Mouse (Mus musculus): Measurements from ENCODE around the gene Sall2.
"Not testable (repeated sequence)": the region's sequence is repeated elsewhere in the genome, so short reads cannot be mapped to it uniquely, and the experiment has no call there.

The Sall2 gene

GRCm38 (mm10) chr14:52327910-52328812 lies at the start of gene Sall2:
Sall2 (minus strand) TSS chr14:52328762.
- no peak for DNase-seq

DNA sequence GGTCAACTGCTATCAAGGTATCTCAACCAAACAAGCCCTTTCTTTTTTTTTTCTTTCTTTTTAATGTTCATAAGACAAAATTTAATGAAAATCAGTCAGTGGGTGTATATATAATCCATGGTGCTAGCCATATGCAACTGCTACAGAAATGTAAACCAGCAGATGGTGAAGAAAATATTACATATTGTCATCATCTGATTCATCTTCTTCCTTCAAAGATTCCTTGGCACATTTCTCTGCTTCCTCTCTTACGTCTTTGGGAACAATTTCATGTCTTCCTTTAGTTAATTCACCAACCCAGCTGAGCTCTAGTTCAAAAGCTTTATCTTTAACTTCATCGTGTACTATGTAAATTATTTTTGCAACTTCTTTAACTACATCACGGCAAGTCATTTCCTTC lies 40.2 kb upstream of the Sall2 start:
- DNase-seq, result no peak

GRCm38 (mm10) chr14:52356308-52356707 lies 27.7 kb upstream of the Sall2 start, which contains the start of gene Olfr1513:
Olfr1513 (minus strand) TSS chr14:52356408.
- no peak for DNase-seq

DNA sequence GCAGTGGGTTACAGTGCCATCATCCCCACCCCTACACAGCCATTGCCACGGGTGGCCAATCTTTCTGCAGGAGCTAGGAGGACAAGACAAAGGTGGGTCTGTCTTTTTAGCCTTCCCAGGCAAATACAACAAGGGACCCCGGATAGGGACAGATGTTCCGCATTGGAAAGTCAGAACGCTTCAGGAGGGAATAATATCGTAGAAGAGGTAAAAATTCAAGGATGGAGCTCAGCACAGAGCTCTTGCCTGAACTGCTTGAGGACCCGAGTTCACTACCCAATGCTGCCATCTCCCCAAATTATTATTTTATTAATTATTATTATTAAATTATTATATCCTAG lies 10.9 kb upstream of the Sall2 start:
- no peak for DNase-seq

- peak; percentile 62 for DNase-seq
Measured at GRCm38 (mm10) chr14:52338751-52339511, 10.4 kb upstream of the Sall2 start.

- DNase-seq, result no peak
Measured at GRCm38 (mm10) chr14:52332171-52332570, 3.6 kb upstream of the Sall2 start.

GRCm38 (mm10) chr14:52331069-52331750 lies 2.6 kb upstream of the Sall2 start:
- no peak for DNase-seq

DNA sequence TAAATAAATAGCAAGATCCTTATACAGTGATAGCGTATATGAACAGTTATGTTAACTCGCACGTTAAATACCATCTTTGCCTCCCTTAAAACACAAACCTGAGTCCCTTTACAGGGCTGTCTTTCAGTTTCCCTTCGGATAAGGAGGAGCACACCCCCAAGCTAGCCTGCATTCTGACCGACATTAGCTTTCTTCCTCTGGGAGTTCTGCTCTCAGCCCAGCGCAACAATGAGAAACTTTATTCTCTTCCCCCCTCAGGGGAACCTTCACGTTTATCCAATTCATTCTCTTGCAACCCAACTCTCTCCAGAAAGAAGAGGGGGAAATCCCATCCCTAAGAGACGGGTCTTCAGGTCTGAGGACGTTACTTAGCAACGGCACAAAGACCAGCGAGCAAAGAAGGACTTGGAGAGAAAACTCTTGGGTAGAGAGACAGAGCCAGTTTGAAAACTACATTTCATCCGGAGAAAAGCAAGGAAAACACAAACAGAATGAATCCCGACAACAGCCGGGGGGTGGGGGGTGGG lies 1.1 kb downstream of the Sall2 start:
- no peak for DNase-seq

DNA sequence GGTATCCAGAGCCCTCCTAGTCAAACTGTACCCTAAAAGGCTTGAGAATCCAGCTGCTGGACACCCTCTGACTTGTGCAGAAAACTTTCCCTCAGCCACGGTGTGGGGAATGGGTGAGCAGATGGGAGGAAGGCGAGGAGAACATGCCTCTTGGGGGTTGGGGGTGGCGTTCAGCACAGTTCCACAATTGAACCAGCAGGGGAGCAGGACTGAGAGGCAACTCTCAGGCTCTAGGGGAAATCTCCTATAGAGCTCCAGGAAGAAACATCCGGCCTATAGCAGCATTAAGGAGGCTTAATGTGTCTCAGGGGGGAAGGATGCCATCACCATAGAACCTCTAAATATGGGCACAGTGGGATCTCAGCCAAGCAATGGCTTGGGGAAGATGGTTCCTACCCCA lies 2.7 kb downstream of the Sall2 start:
- peak; percentile 39 for DNase-seq

GRCm38 (mm10) chr14:52319361-52319760 lies 9.2 kb downstream of the Sall2 start:
- no peak for DNase-seq

- DNase-seq, result no peak
Measured at GRCm38 (mm10) chr14:52316441-52317225, 11.9 kb downstream of the Sall2 start.

GRCm38 (mm10) chr14:52315792-52316440 lies 12.6 kb downstream of the Sall2 start:
- peak; percentile 85 for DNase-seq

- DNase-seq, result no peak
Measured at GRCm38 (mm10) chr14:52315283-52315780, 13.2 kb downstream of the Sall2 start.

GRCm38 (mm10) chr14:52314808-52315150 lies 13.8 kb downstream of the Sall2 start:
- peak; percentile 41 for DNase-seq

DNA sequence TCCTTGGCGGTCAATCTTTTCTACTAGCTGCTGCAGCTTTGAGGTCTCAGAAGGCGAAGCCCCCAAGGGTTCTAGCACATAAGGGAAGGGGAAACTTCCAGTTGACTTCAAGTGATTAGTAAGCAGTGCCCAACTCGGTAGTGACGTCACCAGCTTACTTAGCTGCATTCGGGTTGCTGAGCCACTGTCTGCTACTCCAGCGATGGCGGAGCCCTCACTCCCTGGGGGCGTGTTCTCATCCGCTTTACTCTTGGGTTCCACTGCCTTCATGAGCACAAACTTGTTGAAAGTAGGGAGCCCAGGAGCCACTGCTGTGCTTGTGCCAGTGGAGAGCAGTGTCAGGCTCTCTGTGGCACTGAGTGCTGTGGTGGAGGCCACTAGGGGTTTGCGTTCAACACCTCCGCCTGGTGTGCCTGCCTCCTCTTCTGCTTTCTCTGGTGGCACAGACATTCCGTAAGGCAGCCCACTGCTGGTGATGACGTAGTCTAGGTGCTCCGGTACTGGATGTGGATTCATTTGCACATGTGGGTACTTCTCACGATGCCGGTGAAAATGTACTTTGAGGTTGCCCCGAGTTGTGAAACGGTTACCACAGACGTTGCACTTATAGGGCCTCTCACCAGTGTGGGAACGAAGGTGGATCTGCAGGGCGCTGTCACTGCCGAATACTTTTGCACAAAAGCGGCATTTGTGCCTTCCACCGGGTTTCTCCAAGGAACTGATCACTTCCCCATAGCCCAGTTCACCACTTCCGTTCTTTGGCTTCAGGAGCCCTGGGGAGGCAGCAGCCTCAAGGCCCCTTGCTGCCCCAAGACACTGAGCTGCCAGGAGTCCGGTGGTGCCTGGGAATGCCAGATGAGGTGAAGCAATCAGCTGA lies 14.4 kb downstream of the Sall2 start:
- no peak for DNase-seq

DNA sequence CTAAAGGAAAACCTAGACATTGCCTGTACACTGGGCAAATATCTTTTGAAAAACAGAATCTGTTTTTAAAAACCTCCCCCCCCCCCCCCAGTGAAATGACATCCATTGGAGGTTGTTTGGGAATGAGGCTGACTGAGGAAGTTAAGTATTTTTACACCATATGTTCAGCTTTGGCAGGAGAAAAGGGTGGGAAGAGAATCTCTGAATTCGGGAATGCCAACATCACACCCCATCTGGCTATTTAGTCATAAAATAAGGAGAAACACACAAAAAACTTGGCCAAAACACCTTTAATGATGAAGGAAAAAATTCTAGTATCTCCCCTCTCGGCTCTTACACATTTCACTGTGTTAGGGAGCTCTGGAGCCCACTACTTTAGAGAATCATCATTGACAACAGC lies 17.7 kb downstream of the Sall2 start:
- no peak for DNase-seq

DNA sequence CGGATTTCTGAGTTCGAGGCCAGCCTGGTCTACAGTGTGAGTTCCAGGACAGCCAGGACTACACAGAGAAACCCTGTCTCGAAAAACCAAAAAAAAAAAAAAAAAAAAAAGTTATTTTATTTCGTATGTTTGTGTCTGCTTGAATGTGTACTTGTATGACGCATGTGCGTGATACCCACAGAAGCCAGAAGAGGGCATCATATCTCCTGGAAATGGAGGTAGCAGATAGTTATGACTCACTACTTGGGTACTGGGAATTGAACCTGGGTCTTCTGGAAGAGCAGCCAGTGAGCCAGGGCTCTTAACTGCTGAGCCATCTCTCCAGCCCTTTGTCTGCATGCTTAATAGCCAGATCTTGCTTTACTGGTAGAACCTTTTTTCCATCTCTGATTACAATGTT lies 18.2 kb downstream of the Sall2 start:
- peak; percentile 46 for DNase-seq

DNA sequence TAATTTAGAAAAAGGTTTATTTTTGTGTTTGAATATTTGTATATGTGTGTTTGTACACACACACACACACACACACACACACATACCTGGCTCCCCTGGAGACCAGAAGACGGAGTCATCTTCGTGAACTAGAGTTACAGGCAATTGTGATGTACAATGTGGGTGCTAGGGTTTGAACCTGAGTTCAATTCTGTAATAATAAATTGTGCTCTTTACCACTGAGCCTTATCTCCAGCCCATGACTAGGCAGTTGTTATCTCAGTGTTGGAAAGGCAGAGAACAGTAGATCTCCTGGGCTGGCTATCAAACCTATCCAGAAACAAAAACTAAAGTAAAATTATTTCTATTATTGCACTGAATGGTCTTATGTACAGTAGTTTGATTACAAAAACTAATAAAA lies 22.5 kb downstream of the Sall2 start:
- DNase-seq, result no peak

- DNase-seq, result peak; percentile 90
Measured at GRCm38 (mm10) chr14:52304644-52305271, 23.8 kb downstream of the Sall2 start, which contains the start of gene Mettl3. Mettl3 (minus strand) TSS chr14:52305128.

DNA sequence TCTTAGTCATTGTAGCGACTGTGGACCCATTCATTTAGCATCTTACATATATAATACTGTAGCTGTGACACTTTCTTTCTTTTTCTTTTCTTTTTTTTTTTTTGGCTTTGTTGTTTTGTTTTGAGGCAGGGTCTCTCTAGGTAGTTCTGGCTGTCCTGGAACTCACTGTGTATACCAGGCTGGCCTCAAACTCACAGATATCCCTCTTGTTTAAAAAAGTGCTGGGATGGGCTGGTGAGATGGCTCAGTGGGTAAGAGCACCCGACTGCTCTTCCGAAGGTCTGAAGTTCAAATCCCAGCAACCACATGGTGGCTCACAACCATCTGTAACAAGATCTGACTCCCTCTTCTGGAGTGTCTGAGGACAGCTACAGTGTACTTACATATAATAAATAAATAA lies 25.0 kb downstream of the Sall2 start:
- DNase-seq, result not testable (repeated sequence)

Measured in thymus, postnatal 4 days (tissue).